Mouse (Mus musculus): ENCODE measurements around the gene Krt13. TPM values are rescaled to one million over a fixed set of nuclear protein-coding genes. Genes with fewer than 3 reads are reported as not detected.

Krt13 gene
- total and polyA plus RNA-seq, 2 experiments from 2014 or later: not detected

- H3K4me3 ChIP-seq (ENCODE audit: low read length): no peak overlapping the region
Measured at GRCm38 (mm10) chr11:100155497-100156255, 34.3 kb upstream of the Krt13 start.

GRCm38 (mm10) chr11:100148615-100149330, 27.4 kb upstream of the Krt13 start, which contains the start of gene Krt19:
TSS of gene Krt19 (minus strand) at chr11:100148665.
- DNase-seq (ENCODE audit: low spot score): peak; percentile 43
- Histone ChIP-seq H3K27ac (no peak within 1 kb of the TSS), H3K4me1 (ENCODE audit: insufficient read depth, low read length) (0 out of 2 replicates have a peak, but pooled peaks cover 4% of the 10 kb centered on the region), H3K36me3 (ENCODE audit: insufficient read depth, low read length) (no peaks in the 10 kb centered on the region), H3K9ac (replicated peaks; ENCODE audit: low read length) (no peak within 1 kb of the TSS), H3K4me3 (ENCODE audit: low read length) (no peak within 1 kb of the TSS), H3K4me2 (ENCODE audit: low read depth, low read length) (no peak within 1 kb of the TSS), H3K9me3 (ENCODE audit: low read length) (no peaks in the 10 kb centered on the region), H3K27me3 (ENCODE audit: insufficient read depth, low read length) (peaks cover 18% of the 10 kb centered on the region; the same call in 1 of the 2 replicates)
- no peak for TF ChIP-seq CTCF (IDR thresholded peaks at IDR 0.05; ENCODE audit: low read depth)
- ATAC-seq: no peak
- 30% methylated on average over 9 of the region's 9 CpGs for WGBS

More at GRCm38 (mm10) chr11:100155497-100156255, 34.3 kb upstream of the Krt13 start:
- Histone ChIP-seq H3K9me3 (ENCODE audit: low read length) (no peaks in the 10 kb centered on the region), H3K36me3 (ENCODE audit: insufficient read depth, low read length) (no peaks in the 10 kb centered on the region), H3K9ac (replicated peaks; ENCODE audit: low read length) (no peak overlapping the region), H3K27me3 (ENCODE audit: insufficient read depth, low read length) (no peaks in the 10 kb centered on the region), H3K4me2 (ENCODE audit: low read depth, low read length) (no peak overlapping the region), H3K27ac (no peak overlapping the region), H3K4me1 (ENCODE audit: insufficient read depth, low read length) (no peaks in the 10 kb centered on the region)
- no peak for TF ChIP-seq CTCF (IDR thresholded peaks at IDR 0.05; ENCODE audit: low read depth)
- no peak for ATAC-seq
- 47% methylated on average over 8 of the region's 8 CpGs for WGBS
- DNase-seq (ENCODE audit: low spot score): no peak

- TF ChIP-seq CTCF (IDR thresholded peaks at IDR 0.05; ENCODE audit: low read depth): no peak
- whole genome bisulfite sequencing: 78% methylated on average over 5 of the region's 5 CpGs
Measured at GRCm38 (mm10) chr11:100147566-100148353, 26.4 kb upstream of the Krt13 start.

GRCm38 (mm10) chr11:100145858-100146560, 24.6 kb upstream of the Krt13 start:
- H3K4me3 ChIP-seq (ENCODE audit: low read length): peak overlapping the region; percentile 30
- no peak for TF ChIP-seq CTCF (IDR thresholded peaks at IDR 0.05; ENCODE audit: low read depth)
- DNase-seq (ENCODE audit: low spot score): no peak
- peaks cover 18% of the 10 kb centered on the region; the same call in 1 of the 2 replicates for H3K27me3 ChIP-seq (ENCODE audit: insufficient read depth, low read length)
- no peak for ATAC-seq
- H3K36me3 ChIP-seq (ENCODE audit: insufficient read depth, low read length): no peaks in the 10 kb centered on the region
- no peak overlapping the region for H3K27ac ChIP-seq
- peak overlapping the region; percentile 56 for H3K4me2 ChIP-seq (ENCODE audit: low read depth, low read length)
- H3K4me1 ChIP-seq (ENCODE audit: insufficient read depth, low read length): 0 out of 2 replicates have a peak, but pooled peaks cover 4% of the 10 kb centered on the region
- H3K9me3 ChIP-seq (ENCODE audit: low read length): no peaks in the 10 kb centered on the region
- WGBS: 4% methylated on average over 13 of the region's 13 CpGs
- no peak overlapping the region for H3K9ac ChIP-seq (replicated peaks; ENCODE audit: low read length)

More at GRCm38 (mm10) chr11:100147566-100148353, 26.4 kb upstream of the Krt13 start:
- Histone ChIP-seq H3K36me3 (ENCODE audit: insufficient read depth, low read length) (no peaks in the 10 kb centered on the region), H3K4me3 (ENCODE audit: low read length) (no peak overlapping the region), H3K9ac (replicated peaks; ENCODE audit: low read length) (no peak overlapping the region), H3K4me2 (ENCODE audit: low read depth, low read length) (no peak overlapping the region), H3K9me3 (ENCODE audit: low read length) (no peaks in the 10 kb centered on the region), H3K4me1 (ENCODE audit: insufficient read depth, low read length) (0 out of 2 replicates have a peak, but pooled peaks cover 4% of the 10 kb centered on the region), H3K27ac (no peak overlapping the region), H3K27me3 (ENCODE audit: insufficient read depth, low read length) (peaks cover 18% of the 10 kb centered on the region; the same call in 1 of the 2 replicates)
- no peak for DNase-seq (ENCODE audit: low spot score)
- no peak for ATAC-seq

GRCm38 (mm10) chr11:100145104-100145503, 23.7 kb upstream of the Krt13 start:
- H3K9me3 ChIP-seq (ENCODE audit: low read length): no peaks in the 10 kb centered on the region
- H3K4me1 ChIP-seq (ENCODE audit: insufficient read depth, low read length): 0 out of 2 replicates have a peak, but pooled peaks cover 4% of the 10 kb centered on the region
- 2% methylated on average over 20 of the region's 20 CpGs for WGBS
- H3K4me2 ChIP-seq (ENCODE audit: low read depth, low read length): peak overlapping the region; percentile 56
- peak overlapping the region; percentile 30 for H3K4me3 ChIP-seq (ENCODE audit: low read length)
- TF ChIP-seq CTCF (IDR thresholded peaks at IDR 0.05; ENCODE audit: low read depth): no peak
- ATAC-seq (no peak), DNase-seq (ENCODE audit: low spot score) (no peak)
- no peak overlapping the region for H3K27ac ChIP-seq
- no peaks in the 10 kb centered on the region for H3K36me3 ChIP-seq (ENCODE audit: insufficient read depth, low read length)
- no peak overlapping the region for H3K9ac ChIP-seq (replicated peaks; ENCODE audit: low read length)
- peaks cover 18% of the 10 kb centered on the region; the same call in 1 of the 2 replicates for H3K27me3 ChIP-seq (ENCODE audit: insufficient read depth, low read length)

Measured in hindbrain, postnatal 0 days (tissue).